In genomic region chr16:18214858-18215257, GRCm38 (mm10) we compare ENCODE assay signal across 11 mouse cellular contexts. TPM values are rescaled to one million over a fixed set of nuclear protein-coding genes. Genes with fewer than 3 reads are reported as not detected.
A peak's percentile ranks its signal among the peaks of the same experiment; 100 is the strongest.
DNase-seq lines count a peak whose midpoint lies in the region; ATAC-seq and TF ChIP-seq lines count a peak whose summit lies in the region.
"Had no signal": no experiment of that assay in that cellular context is flagged by ENCODE, and none has a peak within 500 bp of the region (broad histone marks: within the 10 kb centered on the region; RNA-seq: fewer than 3 reads in every experiment).

No protein-coding gene starts in this region.

- no peak overlapping the region for H3K9ac ChIP-seq in lung, postnatal 0 days (replicated peaks; ENCODE audit: low read depth)
- peak overlapping the region; percentile 52 for H3K9ac ChIP-seq in forebrain, embryonic 13.5 days
- H3K9ac ChIP-seq in hindbrain, embryonic 14.5 days = peak overlapping the region; percentile 53
- peak overlapping the region; percentile 64 for H3K9ac ChIP-seq in neural tube, embryonic 13.5 days

- no peaks in the 10 kb centered on the region for H3K4me1 ChIP-seq in lung, postnatal 0 days (ENCODE audit: insufficient read depth, low read depth, low read length)
- peaks cover 45% of the 10 kb centered on the region for H3K4me1 ChIP-seq in forebrain, embryonic 13.5 days
- H3K4me1 ChIP-seq in hindbrain, embryonic 14.5 days (replicated peaks; ENCODE audit: control insufficient read depth, insufficient read depth, low read length) = peaks cover 51% of the 10 kb centered on the region
- peaks cover 65% of the 10 kb centered on the region for H3K4me1 ChIP-seq in neural tube, embryonic 13.5 days (replicated peaks)

- peak; percentile 29 for DNase-seq in lung, postnatal 0 days (ENCODE audit: low spot score)
- no peak for DNase-seq in lung, postnatal 14 days
- peak; percentile 29 for DNase-seq in hindbrain, embryonic 14.5 days (ENCODE audit: low spot score)
- no peak for DNase-seq in frontal cortex, postnatal 10 days (ENCODE audit: low spot score in 2 of 2)
- DNase-seq in thymus, postnatal 25 days = no peak
- DNase-seq: kidney, postnatal 25 days; left cerebral cortex, postnatal 4 days; lung, adult 2 months had no signal

- H3K27ac ChIP-seq in lung, postnatal 0 days (ENCODE audit: low read length) = no peak overlapping the region
- peak overlapping the region; percentile 84 for H3K27ac ChIP-seq in forebrain, embryonic 13.5 days
- H3K27ac ChIP-seq in hindbrain, embryonic 14.5 days = peak overlapping the region; percentile 92
- H3K27ac ChIP-seq in neural tube, embryonic 13.5 days (replicated peaks) = peak overlapping the region; percentile 89

- no peak for TF ChIP-seq CTCF in lung, postnatal 0 days (IDR thresholded peaks at IDR 0.05)

- no peak overlapping the region for H3K4me3 ChIP-seq in lung, postnatal 0 days (ENCODE audit: low read depth, low read length)
- peak overlapping the region; percentile 23 for H3K4me3 ChIP-seq in forebrain, embryonic 13.5 days
- peak overlapping the region; percentile 26 for H3K4me3 ChIP-seq in hindbrain, embryonic 14.5 days (replicated peaks; ENCODE audit: low read length)
- H3K4me3 ChIP-seq in neural tube, embryonic 13.5 days = peak overlapping the region; percentile 28
- H3K4me3 ChIP-seq: myocyte had no signal

- no peak for ATAC-seq in lung, postnatal 0 days
- no peak for ATAC-seq in forebrain, embryonic 13.5 days
- ATAC-seq in hindbrain, embryonic 14.5 days (ENCODE audit: low FRiP score) = no peak
- no peak for ATAC-seq in neural tube, embryonic 13.5 days (ENCODE audit: low read depth)

- H3K4me2 ChIP-seq in lung, postnatal 0 days (replicated peaks; ENCODE audit: low read depth, low read length) = no peak overlapping the region
- H3K4me2 ChIP-seq in forebrain, embryonic 13.5 days = peak overlapping the region; percentile 42
- peak overlapping the region; percentile 53 for H3K4me2 ChIP-seq in hindbrain, embryonic 14.5 days (replicated peaks)
- peak overlapping the region; percentile 56 for H3K4me2 ChIP-seq in neural tube, embryonic 13.5 days

- TF ChIP-seq EP300 in lung, postnatal 0 days (IDR thresholded peaks at IDR 0.05) = no peak

- no peaks in the 10 kb centered on the region for H3K27me3 ChIP-seq in lung, postnatal 0 days (replicated peaks; ENCODE audit: insufficient read depth, low read length)
- H3K27me3 ChIP-seq in forebrain, embryonic 13.5 days = no peaks in the 10 kb centered on the region
- no peaks in the 10 kb centered on the region for H3K27me3 ChIP-seq in hindbrain, embryonic 14.5 days (ENCODE audit: control insufficient read depth, insufficient read depth, low read length)
- no peaks in the 10 kb centered on the region for H3K27me3 ChIP-seq in neural tube, embryonic 13.5 days

- 65% methylated on average over 7 of the region's 7 CpGs for WGBS in lung, postnatal 0 days
- WGBS in forebrain, embryonic 13.5 days = 55% methylated on average over 7 of the region's 7 CpGs
- WGBS in hindbrain, embryonic 14.5 days = 45% methylated on average over 7 of the region's 7 CpGs
- WGBS in neural tube, embryonic 13.5 days = 58% methylated on average over 7 of the region's 7 CpGs

- no peaks in the 10 kb centered on the region for H3K36me3 ChIP-seq in lung, postnatal 0 days (ENCODE audit: insufficient read depth, low read length)
- H3K36me3 ChIP-seq in forebrain, embryonic 13.5 days (ENCODE audit: poor library complexity, severe bottlenecking) = no peaks in the 10 kb centered on the region
- H3K36me3 ChIP-seq in hindbrain, embryonic 14.5 days (replicated peaks; ENCODE audit: control insufficient read depth, insufficient read depth) = no peaks in the 10 kb centered on the region
- no peaks in the 10 kb centered on the region for H3K36me3 ChIP-seq in neural tube, embryonic 13.5 days

- H3K9me3 ChIP-seq in lung, postnatal 0 days (ENCODE audit: low read length) = no peaks in the 10 kb centered on the region
- no peaks in the 10 kb centered on the region for H3K9me3 ChIP-seq in forebrain, embryonic 13.5 days (replicated peaks)
- H3K9me3 ChIP-seq in hindbrain, embryonic 14.5 days (ENCODE audit: control insufficient read depth, low read length) = no peaks in the 10 kb centered on the region
- H3K9me3 ChIP-seq in neural tube, embryonic 13.5 days = no peaks in the 10 kb centered on the region

RNA-seq across cellular contexts. Expression of gene Ccdc188, which starts 2.8 kb away (rescaled TPM):
- polyA plus RNA-seq in lung, postnatal 0 days (2015; fragmentation: Nextera tagmentation; extraction: Ambion mirVana) = not detected in 2 replicates
- 0.13 TPM in 1 of 2 replicates, not detected in the other for polyA plus RNA-seq in forebrain, embryonic 13.5 days (2015; fragmentation: Nextera tagmentation; extraction: Ambion mirVana)
- not detected in 2 replicates for polyA plus RNA-seq in hindbrain, embryonic 14.5 days (2014; fragmentation: Nextera tagmentation; extraction: Ambion mirVana)
- not detected in 2 replicates for polyA plus RNA-seq in neural tube, embryonic 13.5 days (2015; fragmentation: Nextera tagmentation; extraction: Ambion mirVana)
- polyA plus RNA-seq: lung, adult 2 months; myocyte had no signal

RNA-seq across cellular contexts. Expression of gene Zdhhc8, which starts 20.1 kb away (rescaled TPM):
- polyA plus RNA-seq in lung, postnatal 0 days (2015; fragmentation: Nextera tagmentation; extraction: Ambion mirVana) = 12.9 and 13.9 TPM in 2 replicates
- polyA plus RNA-seq in forebrain, embryonic 13.5 days (2015; fragmentation: Nextera tagmentation; extraction: Ambion mirVana) = 7.7 and 8.4 TPM in 2 replicates
- polyA plus RNA-seq in hindbrain, embryonic 14.5 days (2014; fragmentation: Nextera tagmentation; extraction: Ambion mirVana) = 14.8 and 16.4 TPM in 2 replicates
- polyA plus RNA-seq in neural tube, embryonic 13.5 days (2015; fragmentation: Nextera tagmentation; extraction: Ambion mirVana) = 15.3 and 17.0 TPM in 2 replicates

RNA-seq across cellular contexts. Expression of gene Trmt2a, which starts 33.6 kb away (rescaled TPM):
- polyA plus RNA-seq in lung, postnatal 0 days (2015; fragmentation: Nextera tagmentation; extraction: Ambion mirVana) = 39.2 and 39.7 TPM in 2 replicates
- 116 and 126 TPM in 2 replicates for polyA plus RNA-seq in forebrain, embryonic 13.5 days (2015; fragmentation: Nextera tagmentation; extraction: Ambion mirVana)
- polyA plus RNA-seq in hindbrain, embryonic 14.5 days (2014; fragmentation: Nextera tagmentation; extraction: Ambion mirVana) = 70.9 and 77.0 TPM in 2 replicates
- polyA plus RNA-seq in neural tube, embryonic 13.5 days (2015; fragmentation: Nextera tagmentation; extraction: Ambion mirVana) = 89.1 and 92.0 TPM in 2 replicates

RNA-seq across cellular contexts. Expression of gene Ranbp1, which starts 33.7 kb away (rescaled TPM):
- 155 and 163 TPM in 2 replicates for polyA plus RNA-seq in lung, postnatal 0 days (2015; fragmentation: Nextera tagmentation; extraction: Ambion mirVana)
- polyA plus RNA-seq in forebrain, embryonic 13.5 days (2015; fragmentation: Nextera tagmentation; extraction: Ambion mirVana) = 726 and 766 TPM in 2 replicates
- polyA plus RNA-seq in hindbrain, embryonic 14.5 days (2014; fragmentation: Nextera tagmentation; extraction: Ambion mirVana) = 411 and 415 TPM in 2 replicates
- polyA plus RNA-seq in neural tube, embryonic 13.5 days (2015; fragmentation: Nextera tagmentation; extraction: Ambion mirVana) = 432 and 457 TPM in 2 replicates

RNA-seq across cellular contexts. Expression of gene Gm49776, which starts 43.3 kb away (rescaled TPM):
- 2.2 and 2.5 TPM in 2 replicates for polyA plus RNA-seq in lung, postnatal 0 days (2015; fragmentation: Nextera tagmentation; extraction: Ambion mirVana)
- 2.5 and 7.6 TPM in 2 replicates for polyA plus RNA-seq in forebrain, embryonic 13.5 days (2015; fragmentation: Nextera tagmentation; extraction: Ambion mirVana)
- polyA plus RNA-seq in hindbrain, embryonic 14.5 days (2014; fragmentation: Nextera tagmentation; extraction: Ambion mirVana) = 5.3 TPM in 1 of 2 replicates, not detected in the other
- polyA plus RNA-seq in neural tube, embryonic 13.5 days (2015; fragmentation: Nextera tagmentation; extraction: Ambion mirVana) = 1.2 and 4.8 TPM in 2 replicates

Comparison
In these comparisons a context has a peak if more than half of its experiments do, and no peak if none do; other contexts are left out.
1. DNase-seq: peak in lung, postnatal 0 days (single experiment) and hindbrain, embryonic 14.5 days (single experiment); none in lung, postnatal 14 days (single experiment), frontal cortex, postnatal 10 days (0 of 2) and thymus, postnatal 25 days (single experiment).